Mouse (Mus musculus) G1E (cell line): ENCODE measurements around the gene Plekhg5. TPM values are rescaled to one million over a fixed set of nuclear protein-coding genes. Genes with fewer than 3 reads are reported as not detected.

Experiments used
- ATAC-seq: 2 replicates; pipeline ENCODE4 v1.8.0; 2016; ENCODE audit warnings: mild to moderate bottlenecking; ENCODE audit not compliant: insufficient number of reproducible peaks, poor library complexity, low FRiP score, severe bottlenecking; ENCODE audit errors: extremely low read depth
- DNase-seq: peaks from one replicate; pipeline ENCODE4 v3.0.0; 2012; ENCODE audit warnings: low spot score
- H3K27me3 ChIP-seq: 2 replicates; pipeline ENCODE4 v1.6.1; 2012; ENCODE audit warnings: mild to moderate bottlenecking, low read length, inconsistent platforms; ENCODE audit not compliant: insufficient read depth
- H3K36me3 ChIP-seq: replicated peaks from 2 replicates; pipeline ENCODE3; 2012; ENCODE audit warnings: mild to moderate bottlenecking, inconsistent platforms
- H3K4me1 ChIP-seq: 2 replicates; pipeline ENCODE4 v1.6.1; 2012; ENCODE audit warnings: low read depth, low read length, inconsistent platforms, mixed read lengths; ENCODE audit not compliant: insufficient read depth
- H3K4me3 ChIP-seq: 2 replicates; pipeline ENCODE4 v1.5.1; 2012; ENCODE audit warnings: low read depth, mild to moderate bottlenecking, inconsistent platforms, low read length, moderate library complexity, mixed read lengths
- H3K9me3 ChIP-seq: replicated peaks from 2 replicates; pipeline ENCODE4 v1.6.1; 2012; ENCODE audit warnings: inconsistent platforms
- CTCF ChIP-seq: IDR thresholded peaks from 2 replicates; pipeline ENCODE4 v1.5.1; 2012; ENCODE audit warnings: low read depth, low read length, inconsistent platforms, mixed read lengths
- GATA1 ChIP-seq: IDR thresholded peaks from 2 replicates; pipeline ENCODE4 v1.6.1; 2012; ENCODE audit warnings: borderline replicate concordance, low read length, inconsistent platforms, mixed read lengths
- GATA2 ChIP-seq: IDR thresholded peaks from 2 replicates; pipeline ENCODE4 v1.6.1; 2012; ENCODE audit warnings: low read depth, low read length, inconsistent platforms, borderline replicate concordance
- POLR2AphosphoS5 ChIP-seq: IDR thresholded peaks from 2 replicates; pipeline ENCODE4 v1.6.1; 2012; ENCODE audit warnings: low read depth, low read length, inconsistent platforms; ENCODE audit not compliant: insufficient replicate concordance
- TAL1 ChIP-seq: conservative IDR thresholded peaks from 2 replicates; pipeline ENCODE4 v1.6.1; 2012; ENCODE audit warnings: low read depth, low read length, inconsistent platforms, mixed read lengths
- polyA plus RNA-seq: library from polyadenylated mRNA; stranded (reverse); fragments of >175 nt; gene quantifications from 2 replicates; pipeline ENCODE4 v1.2.3, GENCODE M21; 2012
- total RNA-seq, 2 experiments: library from RNA; stranded (forward) in 1 of 2; stranded (reverse) in 1 of 2; fragments of 200-1000 nt in 1 of 2; fragments of >200 nt in 1 of 2; fragmentation: Nextera tagmentation in 1 of 2; gene quantifications; 2 replicates each; pipeline ENCODE4 v1.2.3; 2014 to 2017

Gene Plekhg5
- total and polyA plus RNA-seq, 3 experiments: 1.7 to 4.0 (median 3.9) TPM

- DNase-seq (no peak), ATAC-seq (no peak)
- TF ChIP-seq TAL1 (no peak), GATA2 (no peak)
- H3K4me1 ChIP-seq: peaks cover 2% of the 10 kb centered on the region; the same call in 1 of the 2 replicates
- H3K4me3 ChIP-seq: no peak overlapping the region
- no peaks in the 10 kb centered on the region for H3K9me3 ChIP-seq
- H3K27me3 ChIP-seq: peaks cover 46% of the 10 kb centered on the region
- H3K36me3 ChIP-seq: no peaks in the 10 kb centered on the region
These were observed 4.9 kb downstream of the Plekhg5 start for GRCm38 (mm10) chr4:152077191-152077590.

- H3K36me3 ChIP-seq: no peaks in the 10 kb centered on the region
These were observed 5.8 kb downstream of the Plekhg5 start for GRCm38 (mm10) chr4:152078105-152078530.

GRCm38 (mm10) chr4:152079261-152079660 is 7.0 kb downstream of the Plekhg5 start:
- Histone ChIP-seq H3K9me3 (no peaks in the 10 kb centered on the region), H3K27me3 (peaks cover 42% of the 10 kb centered on the region), H3K36me3 (no peaks in the 10 kb centered on the region), H3K4me3 (no peak overlapping the region), H3K4me1 (no peaks in the 10 kb centered on the region)
- no peak; the same call in 1 of the 2 replicates for ATAC-seq
- DNase-seq: no peak
- no peak for TF ChIP-seq CTCF
- TF ChIP-seq TAL1: no peak
- TF ChIP-seq POLR2AphosphoS5: no peak
- TF ChIP-seq GATA1: no peak
- no peak for TF ChIP-seq GATA2

More at GRCm38 (mm10) chr4:152078105-152078530, 5.8 kb downstream of the Plekhg5 start:
- peaks cover 40% of the 10 kb centered on the region for H3K27me3 ChIP-seq
- H3K4me1 ChIP-seq: peaks cover 2% of the 10 kb centered on the region; the same call in 1 of the 2 replicates
- DNase-seq: no peak
- H3K4me3 ChIP-seq: no peak overlapping the region
- ATAC-seq: no peak
- no peaks in the 10 kb centered on the region for H3K9me3 ChIP-seq
- no peak for TF ChIP-seq POLR2AphosphoS5
- no peak for TF ChIP-seq GATA2
- no peak for TF ChIP-seq CTCF
- TF ChIP-seq TAL1: no peak
- no peak for TF ChIP-seq GATA1

GRCm38 (mm10) chr4:152079931-152080330 is 7.6 kb downstream of the Plekhg5 start:
- ATAC-seq: no peak
- no peak for DNase-seq
- Histone ChIP-seq H3K4me1 (no peaks in the 10 kb centered on the region), H3K36me3 (no peaks in the 10 kb centered on the region), H3K27me3 (peaks cover 45% of the 10 kb centered on the region), H3K9me3 (no peaks in the 10 kb centered on the region), H3K4me3 (no peak overlapping the region)
- no peak for TF ChIP-seq GATA1
- no peak for TF ChIP-seq CTCF
- TF ChIP-seq POLR2AphosphoS5: no peak
- TF ChIP-seq GATA2: no peak
- TF ChIP-seq TAL1: no peak

GRCm38 (mm10) chr4:152083611-152084220 is 11.4 kb downstream of the Plekhg5 start:
- Histone ChIP-seq H3K4me3 (no peak overlapping the region), H3K36me3 (no peaks in the 10 kb centered on the region), H3K4me1 (peaks cover 20% of the 10 kb centered on the region), H3K9me3 (no peaks in the 10 kb centered on the region; the same call in 1 of the 2 replicates), H3K27me3 (peaks cover 49% of the 10 kb centered on the region)
- TF ChIP-seq CTCF (no peak), POLR2AphosphoS5 (no peak), GATA2 (no peak), TAL1 (no peak), GATA1 (no peak)
- ATAC-seq: no peak
- no peak for DNase-seq

- ATAC-seq (no peak), DNase-seq (no peak)
- Histone ChIP-seq H3K27me3 (peaks cover 53% of the 10 kb centered on the region), H3K9me3 (no peaks in the 10 kb centered on the region; the same call in 1 of the 2 replicates), H3K4me1 (peaks cover 20% of the 10 kb centered on the region), H3K4me3 (no peak overlapping the region), H3K36me3 (no peaks in the 10 kb centered on the region)
- no peak for TF ChIP-seq CTCF
These were observed 12.3 kb downstream of the Plekhg5 start for GRCm38 (mm10) chr4:152084616-152085015.
